Mouse (Mus musculus) hindbrain, embryonic 13.5 days (tissue): Measurements from ENCODE around the gene Slc5a2. TPM values are rescaled to one million over a fixed set of nuclear protein-coding genes. Genes with fewer than 3 reads are reported as not detected.

Experiments
- ATAC-seq: fragments of 200-750 bp; cut with Nextera tagmentation; 2 replicates; pipeline ENCODE4 v1.8.0; 2017; ENCODE audit warnings: moderate TSS enrichment; ENCODE audit not compliant: low FRiP score
- H3K27ac ChIP-seq: fragments of 300-500 bp; sonication (generic); 2 replicates; pipeline ENCODE4 v1.5.1; 2015; ENCODE audit warnings: inconsistent platforms, mild to moderate bottlenecking, moderate library complexity
- H3K27me3 ChIP-seq: fragments of 300-500 bp; sonication (generic); 2 replicates; pipeline ENCODE4 v1.6.1; 2015; ENCODE audit warnings: mild to moderate bottlenecking, inconsistent platforms
- H3K36me3 ChIP-seq: fragments of 300-500 bp; sonication (generic); 2 replicates; pipeline ENCODE4 v1.6.1; 2015; ENCODE audit warnings: mild to moderate bottlenecking, inconsistent platforms
- H3K4me1 ChIP-seq: fragments of 300-500 bp; sonication (generic); replicated peaks from 2 replicates; pipeline ENCODE4 v1.6.1; 2015; ENCODE audit warnings: inconsistent platforms
- H3K4me2 ChIP-seq: fragments of 300-500 bp; sonication (generic); 2 replicates; pipeline ENCODE4 v1.6.1; 2015; ENCODE audit warnings: inconsistent platforms, mild to moderate bottlenecking, moderate library complexity
- H3K4me3 ChIP-seq: fragments of 300-500 bp; sonication (generic); 2 replicates; pipeline ENCODE4 v1.5.1; 2015; ENCODE audit warnings: mild to moderate bottlenecking, inconsistent platforms
- H3K9ac ChIP-seq: fragments of 300-500 bp; sonication (generic); 2 replicates; pipeline ENCODE4 v1.6.1; 2015; ENCODE audit warnings: mild to moderate bottlenecking, inconsistent platforms
- H3K9me3 ChIP-seq: fragments of 300-500 bp; sonication (generic); 2 replicates; pipeline ENCODE4 v1.6.1; 2016; ENCODE audit warnings: inconsistent platforms
- WGBS: fragments of 180-500 bp; shearing (Covaris S2); methylation state at CpG from one replicate; pipeline ENCODE4 v1.1.7; 2015; 5-methylcytosine and 5-hydroxymethylcytosine counted together
- polyA plus RNA-seq: library from polyadenylated mRNA; unstranded; fragments of >200 nt; fragmentation: Nextera tagmentation; extraction: Ambion mirVana; gene quantifications from 2 replicates; pipeline ENCODE4 v1.2.1, GENCODE M21; 2015

The Slc5a2 gene
- polyA plus RNA-seq, 1 experiment from 2014 or later: not detected

DNA sequence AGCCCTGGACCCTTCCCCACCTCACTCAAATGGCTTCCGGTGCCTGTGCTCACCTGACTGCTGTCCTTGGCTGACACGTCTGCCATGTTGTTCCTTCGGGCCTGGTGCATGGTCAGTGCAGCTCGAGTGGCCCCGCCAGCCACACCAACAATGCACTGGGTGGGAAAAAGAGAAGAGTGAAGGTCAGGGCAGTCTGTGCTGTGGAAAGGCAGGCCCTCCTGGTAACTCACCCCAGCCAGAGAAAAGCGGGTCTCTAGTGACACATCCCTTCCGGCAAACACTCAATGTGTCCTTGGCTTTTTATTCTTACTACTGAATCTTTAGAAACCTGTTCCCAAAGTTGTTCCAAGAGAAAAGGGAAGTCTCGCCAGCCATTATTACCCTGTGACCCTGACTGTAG lies 19.6 kb downstream of the Slc5a2 start:
- H3K9me3 ChIP-seq: no peaks in the 10 kb centered on the region
- H3K4me2 ChIP-seq: no peak overlapping the region
- H3K9ac ChIP-seq: no peak overlapping the region
- peaks cover 33% of the 10 kb centered on the region for H3K36me3 ChIP-seq
- no peak overlapping the region for H3K4me3 ChIP-seq
- H3K27me3 ChIP-seq: peaks cover 2% of the 10 kb centered on the region; the same call in 1 of the 2 replicates
- peaks cover 22% of the 10 kb centered on the region for H3K4me1 ChIP-seq
- WGBS: 91% methylated on average over 8 of the region's 8 CpGs
- no peak overlapping the region for H3K27ac ChIP-seq
- no peak for ATAC-seq

DNA sequence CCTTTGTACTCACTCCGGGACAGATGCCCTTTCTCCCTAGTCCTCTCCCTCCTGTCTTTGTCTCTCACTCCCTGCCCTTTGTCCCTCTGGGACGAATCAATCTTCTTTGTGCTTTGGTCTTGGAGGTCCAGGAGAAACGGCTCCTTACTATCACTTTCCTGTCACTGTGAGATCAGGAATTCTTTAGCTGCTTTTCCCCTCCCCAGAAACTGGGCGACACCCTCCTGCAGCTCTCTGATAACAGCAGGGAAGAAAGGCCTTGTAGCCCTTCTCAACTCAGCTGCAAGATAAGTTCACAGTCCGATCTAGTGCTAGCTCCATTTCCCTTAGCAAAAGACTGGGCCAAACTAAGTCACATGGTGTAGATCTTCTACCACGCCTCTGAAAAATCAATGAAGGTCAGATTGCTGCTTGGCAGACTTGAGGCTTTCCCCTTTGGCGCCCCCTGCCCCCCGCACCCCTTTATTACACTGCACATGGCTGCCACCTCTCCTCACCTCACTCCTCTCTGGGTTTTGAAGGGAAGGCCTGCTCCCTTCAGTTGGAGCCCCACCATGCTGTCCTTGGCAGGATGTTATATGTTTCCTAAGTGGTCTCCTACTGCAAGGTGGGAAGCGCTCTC lies 23.6 kb downstream of the Slc5a2 start:
- no peaks in the 10 kb centered on the region for H3K9me3 ChIP-seq
- peaks cover 2% of the 10 kb centered on the region; the same call in 1 of the 2 replicates for H3K27me3 ChIP-seq
- ATAC-seq: no peak
- peak overlapping the region; percentile 56 for H3K9ac ChIP-seq
- no peak overlapping the region for H3K27ac ChIP-seq
- peaks cover 11% of the 10 kb centered on the region for H3K4me1 ChIP-seq
- H3K4me2 ChIP-seq: no peak overlapping the region
- 19% methylated on average over 9 of the region's 9 CpGs for WGBS
- H3K4me3 ChIP-seq: no peak overlapping the region
- peaks cover 30% of the 10 kb centered on the region for H3K36me3 ChIP-seq

DNA sequence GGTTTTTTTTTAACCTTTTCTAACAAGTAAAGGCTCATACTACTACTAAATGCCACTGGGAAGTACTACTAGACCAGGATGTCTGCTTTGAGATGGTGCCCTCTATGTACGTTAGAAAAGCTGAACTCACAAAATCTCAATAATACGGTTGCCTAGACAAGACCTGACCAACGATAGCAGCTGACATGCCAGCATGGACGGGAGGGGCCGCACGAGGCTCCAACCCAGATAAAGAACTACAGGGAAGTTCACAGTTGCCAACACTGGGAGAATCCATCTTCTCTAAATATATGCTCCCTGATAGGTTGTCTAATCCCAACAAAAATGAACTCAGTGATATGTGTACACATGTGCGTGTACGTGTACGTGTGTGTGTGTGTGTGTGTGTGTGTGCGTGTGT lies 29.3 kb downstream of the Slc5a2 start:
- no peak for ATAC-seq
- Histone ChIP-seq H3K27me3 (no peaks in the 10 kb centered on the region), H3K9ac (no peak overlapping the region), H3K4me1 (peaks cover 22% of the 10 kb centered on the region), H3K36me3 (peaks cover 12% of the 10 kb centered on the region; the same call in 1 of the 2 replicates), H3K27ac (no peak overlapping the region), H3K9me3 (no peaks in the 10 kb centered on the region), H3K4me3 (no peak overlapping the region), H3K4me2 (no peak overlapping the region)
- WGBS: 92% methylated on average over 10 of the region's 10 CpGs

DNA sequence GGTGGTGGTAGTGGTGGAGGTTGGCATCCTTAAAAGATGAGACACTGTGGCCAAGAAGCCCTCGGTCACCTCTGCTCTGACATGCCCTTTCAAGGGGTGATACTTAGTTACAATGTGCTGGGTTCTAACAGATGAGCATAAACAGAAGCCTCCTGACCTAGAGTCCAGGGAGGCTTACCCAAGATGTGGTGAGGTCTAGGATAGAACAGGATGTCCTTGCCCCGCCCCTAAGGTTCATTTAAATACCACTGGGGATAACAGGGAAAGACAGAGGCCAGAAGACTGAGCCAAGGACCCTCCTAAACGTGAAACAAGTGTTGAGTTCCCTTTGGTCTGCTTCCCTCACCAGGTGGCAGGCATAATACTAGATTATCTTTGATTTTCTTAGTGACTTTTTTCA lies 31.1 kb downstream of the Slc5a2 start:
- no peak overlapping the region for H3K4me3 ChIP-seq
- H3K27me3 ChIP-seq: no peaks in the 10 kb centered on the region
- H3K4me1 ChIP-seq: peaks cover 22% of the 10 kb centered on the region
- H3K9me3 ChIP-seq: no peaks in the 10 kb centered on the region
- peak overlapping the region; percentile 88 for H3K4me2 ChIP-seq
- 0 out of 2 replicates have a peak, but pooled peaks cover 3% of the 10 kb centered on the region for H3K36me3 ChIP-seq
- no peak overlapping the region for H3K27ac ChIP-seq
- H3K9ac ChIP-seq: no peak overlapping the region
- ATAC-seq: no peak
- 58% methylated on average over 3 of the region's 3 CpGs for WGBS

DNA sequence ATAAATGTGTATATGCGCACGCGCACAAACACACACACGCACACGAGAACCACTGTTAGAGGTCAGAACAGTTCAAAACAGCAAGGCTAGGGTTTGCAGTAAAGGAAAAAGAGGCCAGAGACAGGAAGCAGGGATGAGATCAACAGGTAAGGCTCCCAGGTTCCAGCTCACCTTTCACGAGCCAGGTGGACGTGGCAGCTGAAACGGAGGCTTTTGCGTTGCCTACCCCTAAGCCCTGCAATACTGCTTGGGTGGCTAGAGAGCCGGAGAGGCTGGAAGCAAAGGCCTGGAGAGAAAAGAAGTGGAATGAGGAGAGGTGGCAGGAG lies 31.8 kb downstream of the Slc5a2 start:
- H3K27ac ChIP-seq: peak overlapping the region; percentile 79; the same call in 1 of the 2 replicates
- peak overlapping the region; percentile 88 for H3K4me2 ChIP-seq
- H3K9ac ChIP-seq: peak overlapping the region; percentile 92
- no peaks in the 10 kb centered on the region for H3K27me3 ChIP-seq
- 0 out of 2 replicates have a peak, but pooled peaks cover 3% of the 10 kb centered on the region for H3K36me3 ChIP-seq
- peak overlapping the region; percentile 88 for H3K4me3 ChIP-seq
- no peak for ATAC-seq
- peaks cover 22% of the 10 kb centered on the region for H3K4me1 ChIP-seq
- WGBS: 38% methylated on average over 10 of the region's 10 CpGs
- no peaks in the 10 kb centered on the region for H3K9me3 ChIP-seq

DNA sequence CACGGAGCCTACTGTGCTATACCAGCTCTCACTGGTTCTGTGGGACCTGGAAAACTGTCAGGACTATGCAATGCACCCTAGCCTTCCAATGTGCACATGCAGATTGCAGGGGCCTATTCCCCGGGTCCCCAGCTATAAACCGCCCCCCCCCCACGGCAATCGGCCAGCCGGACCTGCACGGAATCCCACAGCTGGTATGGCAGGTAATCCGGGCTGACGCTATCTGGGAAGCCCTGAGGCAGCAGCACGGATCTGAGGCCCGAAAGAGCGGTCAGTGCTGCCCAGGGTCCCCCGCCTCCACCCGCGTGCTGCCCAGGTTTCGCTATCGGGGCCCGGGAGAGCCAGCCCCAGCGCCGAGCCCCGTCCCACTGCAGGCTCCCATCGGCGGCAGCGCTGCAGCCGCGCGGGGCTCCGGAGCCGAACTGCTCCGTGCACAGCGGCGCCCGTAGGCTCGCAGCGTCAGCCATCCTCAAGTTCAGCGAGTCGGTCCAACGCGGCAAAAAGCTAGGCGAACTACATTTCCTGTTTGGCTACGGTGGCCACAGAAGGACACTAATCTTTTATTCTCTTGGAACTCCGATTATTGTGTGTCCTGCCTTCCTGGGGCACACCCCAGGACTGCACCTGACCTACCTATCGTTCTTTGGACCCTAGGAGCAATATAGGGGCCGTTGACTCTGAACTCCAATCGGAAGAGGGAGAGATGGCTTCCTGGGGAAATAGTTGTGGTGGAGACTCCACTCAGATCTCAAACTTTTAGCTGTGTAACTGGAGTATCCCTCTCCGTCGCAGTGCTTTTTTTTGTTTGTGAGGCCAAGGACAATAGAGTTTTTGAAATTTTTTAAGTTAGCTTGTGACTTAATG lies 32.4 kb downstream of the Slc5a2 start, which contains the start of gene BC017158:
Gene BC017158, minus strand, starts transcription at position 554 of the 864 bp plus-strand sequence.
- peak; percentile 63 for ATAC-seq
- Histone ChIP-seq H3K9ac (peak within 1 kb of the TSS; percentile 92), H3K27ac (peak within 1 kb of the TSS; percentile 79), H3K4me1 (peaks cover 22% of the 10 kb centered on the region), H3K4me2 (peak within 1 kb of the TSS; percentile 88), H3K4me3 (peak within 1 kb of the TSS; percentile 88), H3K27me3 (no peaks in the 10 kb centered on the region), H3K9me3 (no peaks in the 10 kb centered on the region), H3K36me3 (0 out of 2 replicates have a peak, but pooled peaks cover 3% of the 10 kb centered on the region)
- under 1% methylated on average over 47 of the region's 47 CpGs for WGBS

DNA sequence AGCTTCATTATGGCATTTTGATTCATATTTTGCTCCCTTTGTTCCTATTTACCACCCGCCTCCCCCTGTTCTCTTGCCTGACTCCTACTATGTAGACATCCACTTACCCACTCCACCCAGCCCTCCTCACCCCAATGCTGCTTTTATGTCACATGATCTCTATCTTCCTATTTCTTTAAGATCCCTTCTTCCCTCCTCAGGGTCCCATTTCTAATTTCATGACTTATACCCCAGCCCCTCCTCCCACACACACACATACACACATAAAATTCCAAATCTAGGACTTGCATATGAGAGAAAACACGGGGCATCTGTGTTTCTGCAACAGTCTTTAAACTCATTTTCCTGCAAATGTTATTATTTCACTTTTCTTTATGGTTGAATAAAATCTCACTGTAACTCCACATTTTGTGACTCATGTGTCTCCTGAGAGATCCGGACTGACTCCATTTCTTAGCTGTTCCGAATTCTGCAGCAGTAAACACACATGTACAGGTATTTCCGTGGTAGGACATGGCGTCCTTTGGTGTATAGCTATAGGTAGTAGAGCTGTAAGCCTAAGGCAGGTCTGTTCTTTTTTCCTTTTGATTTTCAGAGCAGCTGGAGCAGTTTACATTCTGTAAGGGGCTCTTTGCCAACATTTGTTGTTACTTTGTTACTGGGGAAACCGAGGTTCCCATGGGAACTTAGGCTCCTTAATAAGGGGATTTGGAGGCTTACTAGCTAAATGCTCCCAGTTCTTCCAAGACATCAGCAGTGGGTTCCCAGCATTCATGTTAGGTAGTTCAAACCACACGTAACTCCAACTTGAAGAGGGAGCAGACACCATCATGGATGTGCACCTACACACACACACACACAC lies 33.3 kb downstream of the Slc5a2 start:
- Histone ChIP-seq H3K9me3 (no peaks in the 10 kb centered on the region), H3K4me3 (peak overlapping the region; percentile 88), H3K27me3 (no peaks in the 10 kb centered on the region), H3K4me2 (peak overlapping the region; percentile 88), H3K36me3 (0 out of 2 replicates have a peak, but pooled peaks cover 3% of the 10 kb centered on the region), H3K4me1 (peaks cover 22% of the 10 kb centered on the region), H3K9ac (no peak overlapping the region), H3K27ac (peak overlapping the region; percentile 79; the same call in 1 of the 2 replicates)
- ATAC-seq: no peak
- 78% methylated on average over 8 of the region's 8 CpGs for WGBS

DNA sequence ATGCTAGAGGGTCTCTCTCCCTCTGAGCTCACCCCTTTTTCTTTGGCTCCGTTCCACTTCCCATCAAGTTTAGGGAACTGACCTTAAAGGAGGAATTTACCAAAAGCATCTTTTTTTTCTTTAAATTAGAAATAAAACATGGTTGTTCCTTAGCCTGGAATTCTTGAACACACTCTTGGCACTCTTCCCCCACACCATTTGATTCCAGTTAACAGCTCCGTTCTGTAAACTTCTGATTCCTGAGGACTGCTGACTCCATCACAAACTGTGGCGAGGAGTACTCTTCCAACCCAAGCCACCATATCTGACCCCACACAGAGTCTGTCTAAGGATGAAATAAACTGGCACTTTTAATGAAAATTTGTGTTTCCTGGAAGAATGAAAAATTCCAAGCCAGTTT lies 35.5 kb downstream of the Slc5a2 start:
- no peaks in the 10 kb centered on the region for H3K27me3 ChIP-seq

DNA sequence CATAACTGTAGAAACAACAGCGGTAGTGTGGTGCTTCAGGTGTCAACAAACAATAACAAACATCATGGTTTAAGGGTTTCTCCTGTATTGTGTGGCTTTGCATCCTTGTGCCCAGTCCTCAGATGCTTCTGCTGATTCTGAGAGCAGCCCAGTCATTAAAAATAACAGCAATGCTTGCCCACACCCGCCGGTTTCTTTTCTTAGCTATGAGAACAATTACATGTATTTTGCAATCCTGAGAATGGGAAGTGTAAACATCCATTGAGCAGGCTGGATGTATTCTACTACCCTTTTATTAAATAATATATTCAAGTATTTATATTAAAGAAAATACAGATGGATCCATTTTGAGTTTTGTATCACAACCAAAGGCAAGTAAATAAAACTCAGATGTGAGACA lies 36.7 kb downstream of the Slc5a2 start:
- ATAC-seq: no peak
- H3K36me3 ChIP-seq: no peaks in the 10 kb centered on the region
- H3K4me2 ChIP-seq: no peak overlapping the region
- no peak overlapping the region for H3K27ac ChIP-seq
- H3K27me3 ChIP-seq: no peaks in the 10 kb centered on the region
- no peak overlapping the region for H3K4me3 ChIP-seq
- 77% methylated on average over 3 of the region's 3 CpGs for WGBS
- no peaks in the 10 kb centered on the region for H3K9me3 ChIP-seq
- peaks cover 15% of the 10 kb centered on the region for H3K4me1 ChIP-seq
- H3K9ac ChIP-seq: no peak overlapping the region

More for the DNA sequence above, 35.5 kb downstream of the Slc5a2 start:
- 76% methylated on average over 3 of the region's 3 CpGs for WGBS
- H3K4me1 ChIP-seq: peaks cover 22% of the 10 kb centered on the region
- H3K9ac ChIP-seq: no peak overlapping the region
- H3K27ac ChIP-seq: no peak overlapping the region
- ATAC-seq: no peak
- H3K36me3 ChIP-seq: no peaks in the 10 kb centered on the region
- H3K4me2 ChIP-seq: no peak overlapping the region
- no peak overlapping the region for H3K4me3 ChIP-seq
- no peaks in the 10 kb centered on the region for H3K9me3 ChIP-seq

DNA sequence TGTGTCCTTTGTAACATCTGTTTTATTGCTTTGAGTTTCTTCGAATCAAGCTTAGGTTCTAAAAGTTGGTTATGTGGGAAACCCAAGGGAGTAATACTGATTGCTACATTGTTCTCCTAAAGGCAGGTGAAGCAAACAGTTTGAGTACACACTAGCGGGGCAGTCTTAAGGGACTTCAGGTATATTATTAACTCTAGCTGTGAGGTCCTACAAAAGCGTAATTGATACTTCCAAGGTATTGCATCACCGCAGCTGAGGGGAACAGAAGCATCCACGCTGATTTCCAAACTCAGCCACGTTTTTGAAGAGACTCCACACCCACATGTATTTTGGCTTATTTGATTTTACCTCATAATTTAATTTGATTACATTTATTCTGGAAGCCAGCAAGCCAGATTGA lies 38.7 kb downstream of the Slc5a2 start:
- H3K27ac ChIP-seq: no peak overlapping the region
- no peak for ATAC-seq
- H3K9me3 ChIP-seq: no peaks in the 10 kb centered on the region
- WGBS: 75% methylated on average over 6 of the region's 6 CpGs
- H3K36me3 ChIP-seq: no peaks in the 10 kb centered on the region
- H3K9ac ChIP-seq: no peak overlapping the region
- no peaks in the 10 kb centered on the region for H3K4me1 ChIP-seq
- H3K4me2 ChIP-seq: no peak overlapping the region
- H3K27me3 ChIP-seq: no peaks in the 10 kb centered on the region
- H3K4me3 ChIP-seq: no peak overlapping the region

DNA sequence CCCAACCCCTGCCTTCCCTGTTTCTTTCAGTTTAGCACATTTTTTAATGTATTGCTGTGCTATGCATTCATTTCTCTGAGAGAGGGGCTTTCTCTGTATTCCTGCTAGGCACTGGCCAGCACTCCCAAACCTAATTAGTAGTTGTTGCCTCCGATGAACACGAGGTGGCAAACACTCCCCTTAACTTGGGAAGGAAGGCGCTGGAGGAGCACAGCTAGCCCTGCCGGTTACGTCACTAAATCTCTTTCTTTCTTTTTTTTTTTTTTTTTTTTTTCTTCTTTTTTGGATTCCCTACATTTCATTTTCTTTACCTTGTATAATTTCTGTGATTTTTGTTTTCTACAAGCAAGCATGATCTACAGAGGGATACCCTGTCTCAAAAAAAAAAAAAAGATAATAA lies 39.5 kb downstream of the Slc5a2 start:
- no peak for ATAC-seq
- Histone ChIP-seq H3K9ac (no peak overlapping the region), H3K4me2 (no peak overlapping the region), H3K4me3 (no peak overlapping the region), H3K9me3 (no peaks in the 10 kb centered on the region), H3K27me3 (no peaks in the 10 kb centered on the region), H3K36me3 (no peaks in the 10 kb centered on the region), H3K27ac (no peak overlapping the region), H3K4me1 (no peaks in the 10 kb centered on the region)
- 15% methylated on average over 5 of the region's 5 CpGs for WGBS

DNA sequence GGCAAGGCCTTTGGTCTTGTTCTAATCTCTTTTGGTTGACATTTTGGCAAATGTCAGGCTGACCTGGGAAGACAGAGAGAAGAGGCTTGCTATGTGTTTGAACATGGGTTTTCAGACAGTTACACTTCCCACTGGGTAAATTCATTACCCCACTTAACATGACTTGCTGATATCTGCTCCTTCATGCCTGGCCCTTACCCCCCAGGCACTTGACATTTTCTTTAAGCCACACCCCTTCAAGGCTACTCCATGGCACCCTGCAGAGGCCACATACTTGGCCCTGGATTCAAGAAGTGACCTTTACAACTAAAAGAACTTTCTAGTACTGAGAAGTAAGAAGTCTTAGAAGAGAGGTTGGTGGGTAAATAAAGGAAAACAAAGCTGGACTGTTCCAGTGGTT lies 42.4 kb downstream of the Slc5a2 start:
- H3K4me1 ChIP-seq: no peaks in the 10 kb centered on the region
- no peaks in the 10 kb centered on the region for H3K36me3 ChIP-seq
- no peak overlapping the region for H3K4me2 ChIP-seq
- ATAC-seq: no peak
- H3K9ac ChIP-seq: no peak overlapping the region
- no peaks in the 10 kb centered on the region for H3K27me3 ChIP-seq
- no peak overlapping the region for H3K27ac ChIP-seq
- no peak overlapping the region for H3K4me3 ChIP-seq
- no peaks in the 10 kb centered on the region for H3K9me3 ChIP-seq
